Mouse (Mus musculus): ENCODE results near the gene Rsph10b.

GRCm38 (mm10) chr5:143931863-143932580 is 813 bp upstream of the Rsph10b start:
- TF ChIP-seq CTCF (IDR thresholded peaks at IDR 0.05; ENCODE audit: insufficient read depth, low read depth, low read length) = no peak
- TF ChIP-seq POLR2A (IDR thresholded peaks at IDR 0.05; ENCODE audit: insufficient read depth, low read depth, low read length) = no peak

Measured in olfactory bulb, adult 2 months (tissue).